Mouse (Mus musculus) MEL (cell line): Measurements from ENCODE around the gene Frem2. TPM values are rescaled to one million over a fixed set of nuclear protein-coding genes. Genes with fewer than 3 reads are reported as not detected.

Source experiments
- DNase-seq: peaks from one replicate; pipeline ENCODE4 v3.0.0; 2011; ENCODE audit warnings: low read depth, low spot score
- H3K27ac ChIP-seq: 2 replicates; pipeline ENCODE4 v1.5.1; 2012; ENCODE audit warnings: low read depth, mild to moderate bottlenecking, control low read depth, low read length, moderate library complexity; ENCODE audit not compliant: control insufficient read depth
- H3K27me3 ChIP-seq, 2 experiments: fragments of 150-350 bp in 1 of 2; sonication (generic) in 1 of 2; 2 replicates each; pipeline ENCODE4 v1.6.1; 2012; ENCODE audit warnings: low read length in 2 of 2, mild to moderate bottlenecking in 2 of 2, improper control_type of control experiment in 1 of 2, moderate library complexity in 1 of 2; ENCODE audit not compliant: insufficient read depth in 2 of 2, control insufficient read depth in 1 of 2
- H3K36me3 ChIP-seq, 2 experiments: 2 replicates each; pipeline ENCODE4 v1.6.1; 2012 to 2014; ENCODE audit warnings: low read length in 2 of 2, improper control_type of control experiment in 1 of 2, inconsistent platforms in 1 of 2, mild to moderate bottlenecking in 1 of 2; ENCODE audit not compliant: insufficient read depth in 2 of 2, control insufficient read depth in 1 of 2
- H3K4me1 ChIP-seq, 2 experiments: fragments of 150-350 bp in 1 of 2; sonication (generic) in 1 of 2; 2 replicates each; pipeline ENCODE4 v1.6.1; 2012; ENCODE audit warnings: low read length in 2 of 2, improper control_type of control experiment in 1 of 2, mild to moderate bottlenecking in 1 of 2; ENCODE audit not compliant: insufficient read depth in 2 of 2, control insufficient read depth in 1 of 2
- H3K4me3 ChIP-seq, 2 experiments: fragments of 150-350 bp in 1 of 2; sonication (generic) in 1 of 2; 2 replicates each; pipeline ENCODE4 v1.5.1; 2012; ENCODE audit warnings: low read depth in 2 of 2, low read length in 2 of 2, mild to moderate bottlenecking in 2 of 2, moderate library complexity in 2 of 2, control low read depth in 1 of 2, improper control_type of control experiment in 1 of 2; ENCODE audit not compliant: control insufficient read depth in 1 of 2, insufficient read depth in 1 of 2
- H3K79me2 ChIP-seq: 2 replicates; pipeline ENCODE4 v1.6.1; 2012; ENCODE audit warnings: mild to moderate bottlenecking, low read length, moderate library complexity; ENCODE audit not compliant: control insufficient read depth, poor library complexity, insufficient read depth
- H3K9ac ChIP-seq: 2 replicates; pipeline ENCODE4 v1.6.1; 2012; ENCODE audit warnings: low read depth, mild to moderate bottlenecking, control low read depth, low read length, moderate library complexity; ENCODE audit not compliant: control insufficient read depth, poor library complexity, severe bottlenecking
- H3K9me3 ChIP-seq: fragments of 150-350 bp; sonication (generic); replicated peaks from 2 replicates; pipeline ENCODE4 v1.6.1; 2012; ENCODE audit warnings: mild to moderate bottlenecking, low read length, improper control_type of control experiment, moderate library complexity; ENCODE audit not compliant: insufficient read depth
- CTCF ChIP-seq, 3 experiments: IDR thresholded peaks in 2 of 3; conservative IDR thresholded peaks in 1 of 3; 2 replicates each; pipeline ENCODE4 v1.5.1; 2011 to 2012; ENCODE audit warnings: low read length in 3 of 3, low read depth in 2 of 3, mild to moderate bottlenecking in 2 of 3, improper control_type of control experiment in 1 of 3, inconsistent platforms in 1 of 3, mixed read lengths in 1 of 3, moderate library complexity in 1 of 3; ENCODE audit not compliant: control insufficient read depth in 1 of 3, insufficient read depth in 1 of 3, poor library complexity in 1 of 3, severe bottlenecking in 1 of 3
- ETS1 ChIP-seq: IDR thresholded peaks from 2 replicates; pipeline ENCODE4 v1.6.1; 2012; ENCODE audit warnings: low read depth, mild to moderate bottlenecking, inconsistent platforms, low read length, improper control_type of control experiment, moderate library complexity
- GATA1 ChIP-seq: IDR thresholded peaks from 2 replicates; pipeline ENCODE4 v1.6.1; 2011; ENCODE audit warnings: low read depth, low read length, improper control_type of control experiment
- HCFC1 ChIP-seq: IDR thresholded peaks from 2 replicates; pipeline ENCODE4 v1.6.1; 2012; ENCODE audit warnings: low read depth, mild to moderate bottlenecking, inconsistent platforms, low read length, improper control_type of control experiment, moderate library complexity
- JUND ChIP-seq: IDR thresholded peaks from 2 replicates; pipeline ENCODE4 v1.6.1; 2011; ENCODE audit warnings: low read depth, mild to moderate bottlenecking, improper control_type of control experiment, low read length
- MAZ ChIP-seq: IDR thresholded peaks from 2 replicates; pipeline ENCODE4 v1.6.1; 2012; ENCODE audit warnings: low read depth, mild to moderate bottlenecking, inconsistent platforms, low read length, improper control_type of control experiment
- MYB ChIP-seq: IDR thresholded peaks from 2 replicates; pipeline ENCODE4 v1.6.1; 2011; ENCODE audit warnings: mild to moderate bottlenecking, low read depth, low read length, improper control_type of control experiment
- MYC ChIP-seq: IDR thresholded peaks from 2 replicates; pipeline ENCODE4 v1.6.1; 2011; ENCODE audit warnings: low read depth, mild to moderate bottlenecking, low read length, improper control_type of control experiment, moderate library complexity
- RAD21 ChIP-seq: IDR thresholded peaks from 2 replicates; pipeline ENCODE4 v1.6.1; 2011; ENCODE audit warnings: mild to moderate bottlenecking, low read depth, low read length, improper control_type of control experiment
- SIN3A ChIP-seq: IDR thresholded peaks from 2 replicates; pipeline ENCODE4 v1.6.1; 2012; ENCODE audit warnings: low read length, improper control_type of control experiment, inconsistent platforms
- SMC3 ChIP-seq: IDR thresholded peaks from 2 replicates; pipeline ENCODE4 v1.6.1; 2011; ENCODE audit warnings: low read depth, low read length, improper control_type of control experiment
- TCF12 ChIP-seq: IDR thresholded peaks from 2 replicates; pipeline ENCODE4 v1.6.1; 2014; ENCODE audit warnings: low read depth, mild to moderate bottlenecking, inconsistent platforms, low read length, improper control_type of control experiment, moderate library complexity
- USF1 ChIP-seq: IDR thresholded peaks from 2 replicates; pipeline ENCODE4 v1.6.1; 2014; ENCODE audit warnings: low read depth, mild to moderate bottlenecking, inconsistent platforms, low read length, improper control_type of control experiment, moderate library complexity
- ZNF384 ChIP-seq: IDR thresholded peaks from 2 replicates; pipeline ENCODE4 v1.6.1; 2012; ENCODE audit warnings: low read depth, mild to moderate bottlenecking, inconsistent platforms, low read length, improper control_type of control experiment
- polyA plus RNA-seq, 2 experiments: library from polyadenylated mRNA; stranded (reverse) in 1 of 2; unstranded in 1 of 2; fragments of >175 nt in 1 of 2; fragments of >200 nt in 1 of 2; gene quantifications; 2 replicates each; pipeline versions ENCODE4 v1.2.1 to v1.2.4; 2012; ENCODE audit warnings: low replicate concordance in 2 of 2, low read depth in 1 of 2; ENCODE audit not compliant: insufficient read length in 2 of 2, insufficient read depth in 1 of 2, missing spikeins in 1 of 2
- total RNA-seq: library from RNA; depleted of rRNA; stranded (reverse); fragments of 300-350 nt; gene quantifications from 2 replicates; pipeline ENCODE4 v1.2.3, GENCODE M21; 2012

Frem2 gene
- total and polyA plus RNA-seq, 3 experiments: not detected

DNA sequence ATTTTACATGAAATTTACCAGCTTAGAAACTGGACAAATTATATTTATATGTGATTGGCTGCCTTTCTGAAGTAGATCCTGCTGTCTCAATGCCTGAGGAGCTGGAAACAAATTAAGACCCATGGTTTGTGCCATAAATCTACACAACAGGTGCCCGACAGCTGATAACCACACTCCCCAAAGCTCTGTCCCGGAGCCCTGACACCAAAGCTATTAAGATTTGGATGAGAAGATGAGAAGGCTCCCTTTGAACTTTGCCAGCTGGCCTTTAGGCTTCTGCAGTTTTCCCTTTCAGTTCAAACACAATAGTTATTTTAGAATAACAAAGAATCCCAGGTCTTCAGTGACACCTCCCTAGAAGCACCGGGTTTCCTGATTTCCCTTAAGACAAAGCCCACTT, 63.4 kb downstream of the Frem2 start:
- Histone ChIP-seq H3K79me2 (no peaks in the 10 kb centered on the region), H3K4me3 (no peak overlapping the region), H3K27ac (no peak overlapping the region), H3K4me1 (no peaks in the 10 kb centered on the region), H3K27me3 (no peaks in the 10 kb centered on the region; a peak in 1 of 4 replicates), H3K9me3 (no peaks in the 10 kb centered on the region), H3K9ac (no peak overlapping the region), H3K36me3 (no peaks in the 10 kb centered on the region)
- no peak for TF ChIP-seq MYB
- no peak for TF ChIP-seq ZNF384
- no peak for TF ChIP-seq JUND
- no peak for TF ChIP-seq HCFC1
- TF ChIP-seq GATA1: no peak
- DNase-seq: no peak

DNA sequence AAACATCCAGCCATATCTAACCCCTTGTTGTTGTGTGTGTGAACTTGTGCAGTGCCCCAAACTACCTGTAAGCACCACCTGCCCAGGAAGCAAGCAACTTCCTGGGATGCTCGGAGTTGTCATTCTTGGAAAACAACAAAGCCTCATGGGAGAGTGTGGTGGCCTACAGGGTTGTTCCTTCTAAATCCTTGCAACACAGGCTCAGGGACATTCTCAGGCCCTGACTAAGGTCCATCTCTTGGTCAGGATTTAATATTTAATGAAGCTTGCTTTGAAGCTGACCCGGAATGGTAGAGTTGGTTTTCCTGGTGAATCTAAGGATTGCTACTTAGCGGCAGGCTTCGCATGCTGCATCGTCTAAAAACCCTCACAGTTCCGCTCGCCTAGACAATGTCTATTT, 65.1 kb downstream of the Frem2 start:
- TF ChIP-seq USF1 (no peak), MYB (no peak), MYC (no peak), CTCF (IDR thresholded peaks at IDR 0.05 in 2 of 3, conservative IDR thresholded peaks at IDR 0.05 in 1 of 3; ENCODE audit: control insufficient read depth in 1 of 3, insufficient read depth in 1 of 3, low read depth in 2 of 3, low read length in 3 of 3, poor library complexity in 1 of 3, severe bottlenecking in 1 of 3) (no peak), MAZ (no peak), TCF12 (no peak), ZNF384 (no peak), ETS1 (no peak), SMC3 (no peak)
- H3K27ac ChIP-seq: no peak overlapping the region

DNA sequence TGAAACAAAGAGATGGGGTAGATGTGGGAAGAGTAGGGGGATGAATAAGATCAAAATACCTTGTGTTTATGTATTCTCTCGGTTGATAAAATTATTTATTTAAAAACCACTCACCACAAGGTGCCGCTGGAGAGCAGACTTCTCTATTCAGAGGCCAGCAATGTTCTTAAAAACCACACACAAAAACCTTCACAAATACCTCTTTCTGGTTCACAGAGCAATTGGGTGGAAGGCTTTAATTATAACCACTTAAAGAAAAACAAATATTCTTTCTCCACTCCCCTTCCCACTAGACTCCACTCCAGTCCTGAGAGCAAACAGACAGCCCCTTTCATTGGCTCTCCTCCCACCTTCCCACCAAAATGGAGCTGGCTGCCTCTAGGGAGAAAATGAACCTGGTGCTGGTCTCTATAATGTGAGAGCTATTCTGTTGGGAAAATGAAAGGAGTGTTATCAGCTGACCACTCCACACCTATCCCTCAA, 67.0 kb downstream of the Frem2 start:
- Histone ChIP-seq H3K9me3 (no peaks in the 10 kb centered on the region), H3K4me1 (no peaks in the 10 kb centered on the region), H3K4me3 (no peak overlapping the region), H3K9ac (no peak overlapping the region), H3K79me2 (no peaks in the 10 kb centered on the region), H3K27me3 (no peaks in the 10 kb centered on the region; a peak in 1 of 4 replicates), H3K27ac (no peak overlapping the region), H3K36me3 (no peaks in the 10 kb centered on the region)
- peak; percentile 23 for DNase-seq
- peak in 2 of 3 experiments; percentile 25 to 50; a peak in 2 of 6 replicates for TF ChIP-seq CTCF (IDR thresholded peaks at IDR 0.05 in 2 of 3, conservative IDR thresholded peaks at IDR 0.05 in 1 of 3; ENCODE audit: control insufficient read depth in 1 of 3, insufficient read depth in 1 of 3, low read depth in 2 of 3, low read length in 3 of 3, poor library complexity in 1 of 3, severe bottlenecking in 1 of 3)
- TF ChIP-seq SMC3: peak; percentile 63
- TF ChIP-seq RAD21: peak; percentile 45
- no peak for TF ChIP-seq SIN3A
- TF ChIP-seq, all 39 proteins: peak for 3

More for the DNA sequence above, 65.1 kb downstream of the Frem2 start:
- Histone ChIP-seq H3K4me1 (no peaks in the 10 kb centered on the region), H3K27me3 (no peaks in the 10 kb centered on the region; a peak in 1 of 4 replicates), H3K9ac (no peak overlapping the region), H3K36me3 (no peaks in the 10 kb centered on the region), H3K4me3 (no peak overlapping the region), H3K79me2 (no peaks in the 10 kb centered on the region), H3K9me3 (no peaks in the 10 kb centered on the region)
- DNase-seq: no peak
